Mouse (Mus musculus): ENCODE measurements around the gene Leo1. TPM values are rescaled to one million over a fixed set of nuclear protein-coding genes. Genes with fewer than 3 reads are reported as not detected.

Gene Leo1
- total RNA-seq, 2 experiments from 2014 or later = 23.3 to 28.5 TPM

DNA sequence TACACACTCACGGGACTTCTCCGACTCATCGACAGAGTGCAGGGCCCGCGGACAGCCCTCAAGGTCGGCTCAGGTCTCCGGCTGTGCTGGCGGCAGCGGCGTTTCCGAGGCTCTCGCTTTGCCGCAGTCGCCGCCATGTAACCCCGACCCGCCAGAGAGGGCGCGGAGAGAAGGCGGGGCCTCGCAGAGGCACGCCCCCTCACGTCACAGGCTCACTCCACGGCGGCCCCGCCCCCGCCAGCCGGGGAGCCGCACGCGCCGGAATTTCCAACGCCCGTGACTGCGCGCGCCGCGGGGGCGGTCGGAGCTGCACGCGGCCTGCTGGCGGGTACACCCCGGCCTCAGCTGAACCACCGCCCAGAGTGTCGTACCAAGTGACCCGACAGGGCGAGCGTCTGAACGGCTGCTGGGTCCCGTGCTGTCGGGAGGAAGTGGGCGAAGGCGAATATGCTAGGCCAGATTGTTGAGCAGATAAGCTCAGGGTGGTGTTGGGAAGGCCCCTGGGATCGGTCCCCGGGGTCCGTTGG, 31.4 kb upstream of the Leo1 start, which contains the start of gene Mapk6:
Gene Mapk6, minus strand, starts transcription at position 154 of the 527 bp plus-strand sequence.
- intact Hi-C loops (cut with DNase I) = loop anchor here (2.0 kb wide), 1 partner anchor 25 kb away; no protein-coding TSS in a partner anchor
- H3K4me3 ChIP-seq = peak within 1 kb of the TSS; percentile 96
- DNase-seq = peak; percentile 99
- peak; percentile 31 for TF ChIP-seq CTCF (IDR thresholded peaks at IDR 0.05)
- peak within 1 kb of the TSS; percentile 99 for H3K27ac ChIP-seq

DNA sequence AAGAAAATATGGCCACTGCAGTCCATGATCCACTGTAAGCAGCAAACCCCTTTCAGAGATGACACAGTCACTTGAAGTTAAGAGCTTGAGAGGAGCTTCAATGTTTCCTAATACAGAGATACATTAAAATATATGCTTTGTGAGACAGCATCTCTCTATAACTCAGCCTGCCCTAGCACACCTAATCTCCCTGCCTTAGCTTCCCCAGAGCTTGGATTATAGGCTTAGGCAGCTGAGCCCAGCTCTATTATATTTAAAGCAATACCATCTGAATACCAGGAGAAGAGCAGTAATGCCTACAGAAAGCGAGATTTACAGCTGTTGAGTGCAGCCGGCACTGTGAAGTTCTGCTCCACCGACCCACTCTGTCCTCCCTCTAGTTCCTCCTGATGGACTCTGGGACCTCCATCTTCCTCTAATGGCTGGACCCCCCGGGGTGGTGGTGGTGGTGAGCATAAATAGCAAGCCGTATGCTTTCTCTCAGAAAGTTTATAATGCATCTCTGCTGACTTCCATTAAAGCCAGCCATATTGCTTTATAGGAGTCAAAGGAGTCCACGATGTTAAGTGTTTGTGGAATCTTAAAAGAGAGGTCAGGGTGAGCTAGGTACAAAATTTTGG, 30.3 kb upstream of the Leo1 start:
- H3K27ac ChIP-seq = peak overlapping the region; percentile 99
- no peak for DNase-seq
- intact Hi-C loops (cut with DNase I) = loop anchor here (2.0 kb wide), 1 partner anchor 24 kb away; no protein-coding TSS in a partner anchor
- no peak for TF ChIP-seq CTCF (IDR thresholded peaks at IDR 0.05)
- peak overlapping the region; percentile 96; the same call in 1 of the 2 replicates for H3K4me3 ChIP-seq

DNA sequence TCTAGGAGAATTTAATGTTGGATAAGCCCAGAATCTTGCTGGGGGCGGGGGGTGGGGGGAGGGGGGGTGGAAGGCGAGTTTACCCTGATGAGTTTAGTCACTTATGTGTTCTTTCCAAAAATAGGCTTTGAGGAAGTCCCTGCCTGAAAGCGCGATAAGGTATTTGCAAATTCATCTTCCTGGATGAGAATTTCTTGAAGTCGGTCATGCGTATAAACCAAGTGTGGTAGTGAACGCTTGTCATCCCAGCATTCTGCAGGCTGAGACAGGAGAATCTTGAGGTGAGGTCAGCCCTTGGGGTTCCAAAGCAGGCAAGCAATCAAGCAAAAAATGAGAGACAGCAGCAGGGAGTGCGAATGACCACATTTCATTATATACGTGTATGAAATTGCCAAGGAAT, 29.7 kb upstream of the Leo1 start:
- Histone ChIP-seq H3K4me3 (no peak overlapping the region), H3K27ac (no peak overlapping the region)
- intact Hi-C loops (cut with DNase I) = loop anchor here (2.0 kb wide), 1 partner anchor 23 kb away; no protein-coding TSS in a partner anchor
- no peak for DNase-seq
- TF ChIP-seq CTCF (IDR thresholded peaks at IDR 0.05) = no peak

DNA sequence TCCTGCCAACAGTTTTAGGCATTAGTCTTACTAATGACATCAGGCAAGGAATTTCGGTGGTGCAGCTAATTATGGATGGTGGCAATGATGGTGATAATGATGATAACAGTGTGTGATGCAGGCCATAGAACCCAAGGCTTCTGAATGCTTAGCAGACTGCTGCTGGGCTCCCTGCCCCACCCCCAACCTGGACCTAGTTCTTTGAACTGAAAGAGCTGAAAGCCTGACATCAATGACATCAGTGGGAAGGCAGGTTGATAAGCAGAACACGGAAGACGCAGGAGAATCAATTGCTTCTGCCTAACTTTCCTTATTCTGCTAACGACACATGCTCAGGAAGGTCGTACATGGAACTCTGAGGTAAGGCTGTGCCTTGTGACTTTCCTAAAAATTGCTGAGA, 28.1 kb upstream of the Leo1 start:
- DNase-seq = no peak
- H3K27ac ChIP-seq = no peak overlapping the region
- no peak overlapping the region for H3K4me3 ChIP-seq
- intact Hi-C loops (cut with DNase I) = no loop called here
- TF ChIP-seq CTCF (IDR thresholded peaks at IDR 0.05) = no peak

DNA sequence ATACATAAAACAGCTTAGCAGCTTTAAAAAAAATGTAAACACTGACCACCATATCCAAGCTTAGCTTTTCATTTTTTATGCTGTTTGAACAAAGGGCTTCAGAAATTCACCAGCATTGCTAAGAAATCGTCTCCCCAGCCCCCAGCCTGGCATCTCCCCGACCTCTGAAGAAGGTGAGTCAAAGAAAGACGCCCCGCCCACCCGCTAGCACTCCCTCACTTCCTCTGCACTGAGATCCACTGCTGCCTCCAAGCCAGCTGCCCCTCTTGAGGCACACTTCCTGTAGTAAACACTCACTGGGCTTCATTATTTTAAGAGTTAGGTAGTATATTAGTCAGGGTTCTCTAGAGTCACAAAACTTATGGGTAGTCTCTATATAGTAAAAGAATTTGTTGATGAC, 27.1 kb upstream of the Leo1 start:
- H3K4me3 ChIP-seq = no peak overlapping the region
- intact Hi-C loops (cut with DNase I) = no loop called here
- H3K27ac ChIP-seq = no peak overlapping the region
- TF ChIP-seq CTCF (IDR thresholded peaks at IDR 0.05) = no peak
- DNase-seq = no peak

DNA sequence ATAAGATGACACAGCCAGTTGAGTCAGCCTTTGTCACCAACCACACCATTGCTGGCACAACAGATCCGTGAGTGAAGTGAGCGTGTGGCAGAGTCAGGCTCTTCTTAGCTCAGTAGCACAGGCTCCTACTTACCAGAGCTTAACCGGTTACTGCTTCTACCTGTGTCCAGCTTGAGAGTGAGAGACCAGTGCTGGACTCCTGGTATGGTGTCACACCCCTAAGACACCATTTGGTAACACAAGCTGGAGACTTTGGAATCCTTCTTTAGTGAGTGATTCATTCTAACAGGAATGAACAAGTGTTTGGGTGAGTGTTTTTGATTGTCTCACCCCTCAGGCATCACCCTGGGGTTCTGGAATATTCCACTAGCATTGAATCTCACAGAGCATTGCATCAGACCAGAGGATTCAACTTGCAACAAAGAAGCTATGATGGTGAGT, 19.1 kb upstream of the Leo1 start:
- DNase-seq = no peak
- peak overlapping the region; percentile 67 for H3K27ac ChIP-seq
- H3K4me3 ChIP-seq = no peak overlapping the region
- intact Hi-C loops (cut with DNase I) = no loop called here
- no peak for TF ChIP-seq CTCF (IDR thresholded peaks at IDR 0.05)

DNA sequence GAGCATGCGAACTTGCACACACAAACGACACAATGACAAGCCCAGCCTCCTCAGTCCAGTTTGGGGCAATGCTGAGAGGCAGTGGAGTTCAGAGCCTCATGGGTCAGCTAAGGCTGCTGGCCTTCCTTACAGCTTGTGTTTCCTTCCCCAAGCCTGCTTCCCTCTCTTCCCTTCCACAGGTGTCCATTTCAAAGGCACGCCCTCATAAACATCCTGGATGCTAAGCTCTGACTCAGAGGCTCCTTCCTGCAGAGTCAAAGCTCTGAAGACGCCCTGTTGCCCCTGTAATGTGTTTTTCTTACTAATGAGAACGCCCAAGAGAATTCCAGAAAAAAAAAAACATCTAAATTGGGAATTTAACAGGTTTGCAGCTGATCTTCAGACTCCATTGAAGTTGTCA, 17.6 kb upstream of the Leo1 start:
- Histone ChIP-seq H3K4me3 (no peak overlapping the region), H3K27ac (peak overlapping the region; percentile 67)
- TF ChIP-seq CTCF (IDR thresholded peaks at IDR 0.05) = no peak
- intact Hi-C loops (cut with DNase I) = no loop called here
- no peak for DNase-seq

DNA sequence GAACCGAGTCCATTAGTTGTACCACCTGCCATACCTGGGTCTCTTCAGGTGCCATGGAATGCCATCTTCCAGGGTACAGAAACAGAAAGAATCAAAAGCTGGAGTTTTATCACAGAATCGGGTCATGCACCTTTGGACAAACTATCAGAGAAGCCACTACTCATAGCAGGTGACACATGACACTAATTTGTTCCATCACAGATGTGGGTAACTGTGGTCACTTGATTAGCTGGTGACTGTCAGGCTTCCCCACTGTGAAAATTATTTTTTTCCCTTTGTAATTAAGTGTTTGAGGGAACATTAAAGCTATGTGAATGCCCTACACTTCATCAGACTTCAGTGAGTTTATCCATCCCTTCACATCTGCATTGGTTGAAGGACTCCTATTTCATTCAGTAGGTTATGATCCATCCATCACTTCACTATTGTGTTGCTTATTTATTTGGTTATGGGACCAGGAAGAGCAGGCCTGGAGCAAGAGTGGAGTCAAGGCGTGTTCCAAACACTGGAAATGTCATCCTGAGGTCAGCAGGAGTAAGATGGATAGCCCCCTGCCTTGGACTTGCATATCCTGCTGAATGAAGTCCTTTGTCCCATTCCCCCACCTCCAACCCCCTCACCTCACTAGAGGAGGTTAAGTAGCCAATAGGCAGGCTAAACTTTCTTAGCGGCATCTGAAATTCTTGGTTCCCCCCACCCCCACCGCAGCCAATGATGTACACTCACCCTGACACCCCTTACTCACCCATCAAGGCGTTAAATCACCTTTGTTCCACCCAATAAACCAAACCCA, 16.8 kb upstream of the Leo1 start:
- DNase-seq = no peak
- no peak overlapping the region for H3K4me3 ChIP-seq
- H3K27ac ChIP-seq = peak overlapping the region; percentile 56
- no peak for TF ChIP-seq CTCF (IDR thresholded peaks at IDR 0.05)
- intact Hi-C loops (cut with DNase I) = no loop called here

DNA sequence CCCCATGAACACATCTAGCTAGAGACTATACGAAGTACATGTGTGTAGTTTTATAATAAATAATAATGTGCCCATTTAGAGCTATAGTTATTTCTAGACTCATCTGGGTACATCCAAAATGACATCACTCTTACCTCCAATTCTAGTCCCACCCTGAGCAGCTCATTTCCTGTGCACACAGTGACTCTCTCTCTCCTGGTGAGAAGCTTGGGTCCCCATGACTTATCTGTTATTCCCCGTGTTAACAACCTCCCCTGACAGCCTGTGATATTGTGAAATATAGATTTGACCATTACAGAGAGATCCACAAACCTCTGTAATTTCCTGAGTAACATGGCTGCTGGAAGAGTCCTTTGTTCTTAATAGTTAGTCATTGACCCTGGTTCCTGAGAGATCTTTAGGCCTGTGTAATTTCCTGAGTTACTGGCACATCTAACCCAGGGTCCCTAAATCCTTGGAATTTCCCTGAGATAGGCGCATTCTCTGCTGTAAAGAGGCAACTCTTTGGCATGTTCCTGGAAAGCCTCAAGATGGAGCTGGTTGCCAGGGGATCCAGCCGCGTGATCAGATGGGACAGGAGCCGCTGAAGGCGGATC, 15.4 kb upstream of the Leo1 start:
- TF ChIP-seq CTCF (IDR thresholded peaks at IDR 0.05) = no peak
- no peak overlapping the region for H3K4me3 ChIP-seq
- H3K27ac ChIP-seq = no peak overlapping the region
- DNase-seq = no peak
- intact Hi-C loops (cut with DNase I) = no loop called here

DNA sequence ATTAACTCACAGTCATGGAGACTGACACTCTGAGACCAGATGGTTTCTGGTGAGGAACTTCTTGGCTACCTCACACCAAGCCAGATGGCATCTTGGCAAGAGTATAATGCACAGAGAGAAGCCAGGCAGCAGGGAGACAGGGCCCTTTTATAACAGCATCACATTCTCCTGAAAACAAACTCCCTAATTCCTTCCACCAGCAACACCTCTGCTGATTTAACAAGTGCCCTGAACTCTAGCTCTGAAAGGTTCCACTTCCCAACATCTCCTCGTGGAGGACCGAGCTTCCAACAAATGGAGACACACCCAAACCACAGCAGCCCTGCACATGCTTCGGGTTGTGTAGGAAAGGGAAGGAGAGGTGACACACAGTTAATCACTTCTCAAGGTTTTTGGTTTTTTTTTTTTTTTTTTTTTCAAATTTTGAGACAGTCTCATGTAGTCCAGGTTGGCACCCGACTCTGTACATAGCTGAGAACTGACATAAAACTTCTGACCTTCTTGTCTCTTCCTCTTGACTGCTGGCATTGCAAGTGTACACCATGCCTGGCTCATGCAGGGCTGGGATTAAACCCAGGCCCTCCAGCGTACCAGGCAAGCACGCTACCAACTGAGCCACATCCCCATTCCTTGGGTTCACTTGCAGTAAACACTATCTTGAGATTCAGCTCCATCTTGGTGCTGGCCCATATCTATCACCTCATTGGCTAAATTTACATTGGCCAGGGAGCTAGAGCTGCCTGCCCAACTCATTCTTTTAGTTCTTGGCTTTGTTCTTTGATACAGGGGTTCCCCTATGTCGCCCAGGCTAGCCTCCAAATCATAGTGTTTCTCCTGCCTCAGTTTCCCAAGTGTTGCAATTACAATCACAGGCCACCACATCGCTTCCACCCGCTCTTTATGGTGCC, 13.7 kb upstream of the Leo1 start:
- peak overlapping the region; percentile 38 for H3K27ac ChIP-seq
- H3K4me3 ChIP-seq = no peak overlapping the region
- no peak for TF ChIP-seq CTCF (IDR thresholded peaks at IDR 0.05)
- intact Hi-C loops (cut with DNase I) = no loop called here
- DNase-seq = peak; percentile 48

DNA sequence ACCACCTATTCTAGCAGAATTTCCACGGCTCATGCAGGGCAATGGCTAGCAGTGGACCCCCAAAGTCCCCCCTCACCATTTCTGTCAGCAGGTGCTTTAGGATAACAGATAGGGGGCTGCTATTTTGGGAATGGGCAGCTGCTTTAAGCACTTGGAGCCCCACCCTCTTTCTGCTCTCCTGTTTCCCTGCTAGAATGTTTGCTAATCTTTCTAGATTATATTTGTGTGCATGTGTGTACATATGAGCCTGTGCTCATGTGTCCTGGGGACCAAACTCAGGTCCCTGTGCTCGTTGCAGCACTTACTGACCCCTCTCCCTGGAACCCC, 13.1 kb upstream of the Leo1 start:
- H3K4me3 ChIP-seq = no peak overlapping the region
- TF ChIP-seq CTCF (IDR thresholded peaks at IDR 0.05) = no peak
- H3K27ac ChIP-seq = peak overlapping the region; percentile 38
- no peak for DNase-seq
- intact Hi-C loops (cut with DNase I) = no loop called here

DNA sequence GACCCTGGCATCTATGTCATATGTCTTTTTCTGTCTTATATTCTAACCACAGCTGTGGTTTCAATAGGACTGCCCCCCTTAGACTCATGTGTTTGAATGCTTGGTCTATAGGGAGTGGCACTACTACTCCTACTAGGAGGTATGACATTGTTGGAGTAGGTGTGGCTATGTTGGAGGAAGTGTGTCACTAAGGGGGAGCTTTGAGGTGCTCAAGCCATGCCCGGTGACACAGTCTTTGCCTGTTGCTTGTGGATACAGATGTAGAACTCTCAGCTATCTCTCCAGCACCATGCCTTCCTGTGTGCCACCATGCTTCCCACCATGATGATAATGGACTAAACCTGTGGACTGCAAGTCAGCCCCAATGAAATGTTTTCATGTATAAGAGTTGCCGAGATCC, 12.3 kb upstream of the Leo1 start:
- no peak for DNase-seq
- no peak for TF ChIP-seq CTCF (IDR thresholded peaks at IDR 0.05)
- H3K27ac ChIP-seq = no peak overlapping the region
- intact Hi-C loops (cut with DNase I) = no loop called here
- no peak overlapping the region for H3K4me3 ChIP-seq
